Mouse (Mus musculus): ENCODE measurements around the gene Rflna. TPM values are rescaled to one million over a fixed set of nuclear protein-coding genes. Genes with fewer than 3 reads are reported as not detected.

Rflna gene
- polyA plus RNA-seq (2017; shearing (Covaris generic)): 0.22 TPM

GRCm38 (mm10) chr5:125002969-125003872 lies at the start of gene Rflna:
Rflna (plus strand) TSS chr5:125003221.

Other genes with a start within 250 kb of the Rflna start
- gene Ccdc92, start 140.8 kb upstream of the Rflna start, polyA plus RNA-seq (2017; shearing (Covaris generic)): 10.9 TPM
- 16.0 TPM for gene Zfp664, start 140.5 kb upstream of the Rflna start, polyA plus RNA-seq (2017; shearing (Covaris generic))
- 8.6 TPM for gene Ncor2, start 176.0 kb downstream of the Rflna start, polyA plus RNA-seq (2017; shearing (Covaris generic))

Measured in activated CD4-positive, CD25-positive, alpha-beta regulatory T cell, adult 9 weeks (primary cell).